ENCODE assay signal across 9 mouse cellular contexts in genomic region chr6:29434911-29435691, GRCm38 (mm10). TPM values are rescaled to one million over a fixed set of nuclear protein-coding genes. Genes with fewer than 3 reads are reported as not detected.
DNase-seq lines count a peak whose midpoint lies in the region; ATAC-seq lines count a peak whose summit lies in the region.
"Had no signal": no experiment of that assay in that cellular context is flagged by ENCODE, and none has a peak within 500 bp of the region (broad histone marks: within the 10 kb centered on the region; RNA-seq: fewer than 3 reads in every experiment).

No protein-coding gene starts in this region.

- H3K9me3 ChIP-seq in forebrain, embryonic 15.5 days = no peaks in the 10 kb centered on the region
- no peaks in the 10 kb centered on the region for H3K9me3 ChIP-seq in hindbrain, embryonic 10.5 days
- H3K9me3 ChIP-seq in midbrain, embryonic 15.5 days = no peaks in the 10 kb centered on the region

- peak; percentile 34 for DNase-seq in right cerebral cortex, postnatal 4 days
- DNase-seq in right cerebral cortex, adult 2 months (ENCODE audit: low spot score in 2 of 2) = no peak
- peak; percentile 62 for DNase-seq in hindbrain, embryonic 10.5 days (ENCODE audit: low spot score)
- DNase-seq in layer of hippocampus, postnatal 10 days (ENCODE audit: low spot score in 2 of 2) = no peak

- H3K27ac ChIP-seq in forebrain, embryonic 15.5 days (replicated peaks) = peak overlapping the region; percentile 40
- peak overlapping the region; percentile 86 for H3K27ac ChIP-seq in hindbrain, embryonic 10.5 days
- H3K27ac ChIP-seq in midbrain, embryonic 15.5 days = peak overlapping the region; percentile 62; the same call in 1 of the 2 replicates

- peak; percentile 23; the same call in 1 of the 2 replicates for ATAC-seq in forebrain, embryonic 15.5 days (replicated peaks)
- ATAC-seq in midbrain, embryonic 15.5 days (replicated peaks) = peak; percentile 65
- ATAC-seq in granulocyte monocyte progenitor cell, adult 5-6 weeks (replicated peaks; ENCODE audit: poor library complexity, severe bottlenecking) = no peak
- no peak for ATAC-seq in CD4-positive, CD25-positive, alpha-beta regulatory T cell, adult 4 months

- H3K4me1 ChIP-seq in forebrain, embryonic 15.5 days = peaks cover 53% of the 10 kb centered on the region
- H3K4me1 ChIP-seq in hindbrain, embryonic 10.5 days (replicated peaks) = peaks cover 69% of the 10 kb centered on the region
- H3K4me1 ChIP-seq in midbrain, embryonic 15.5 days = peaks cover 35% of the 10 kb centered on the region

- peak overlapping the region; percentile 22 for H3K4me2 ChIP-seq in forebrain, embryonic 15.5 days (replicated peaks)
- peak overlapping the region; percentile 72 for H3K4me2 ChIP-seq in midbrain, embryonic 15.5 days

- H3K9ac ChIP-seq in forebrain, embryonic 15.5 days (replicated peaks) = no peak overlapping the region
- no peak overlapping the region for H3K9ac ChIP-seq in midbrain, embryonic 15.5 days

- no peak overlapping the region for H3K4me3 ChIP-seq in forebrain, embryonic 15.5 days
- peak overlapping the region; percentile 59 for H3K4me3 ChIP-seq in hindbrain, embryonic 10.5 days
- no peak overlapping the region for H3K4me3 ChIP-seq in midbrain, embryonic 15.5 days

- no peaks in the 10 kb centered on the region for H3K36me3 ChIP-seq in forebrain, embryonic 15.5 days
- H3K36me3 ChIP-seq in hindbrain, embryonic 10.5 days = no peaks in the 10 kb centered on the region
- H3K36me3 ChIP-seq in midbrain, embryonic 15.5 days (replicated peaks) = no peaks in the 10 kb centered on the region

- peaks cover 25% of the 10 kb centered on the region for H3K27me3 ChIP-seq in forebrain, embryonic 15.5 days
- H3K27me3 ChIP-seq in hindbrain, embryonic 10.5 days (ENCODE audit: insufficient read depth, poor library complexity, severe bottlenecking) = peaks cover 68% of the 10 kb centered on the region
- peaks cover 39% of the 10 kb centered on the region for H3K27me3 ChIP-seq in midbrain, embryonic 15.5 days (replicated peaks)

- 6% methylated on average over 13 of the region's 13 CpGs for WGBS in forebrain, embryonic 15.5 days
- WGBS in hindbrain, embryonic 10.5 days = 4% methylated on average over 13 of the region's 13 CpGs
- WGBS in midbrain, embryonic 15.5 days = 8% methylated on average over 13 of the region's 13 CpGs

RNA-seq across cellular contexts. Expression of gene Flnc, which starts 2.0 kb away (rescaled TPM):
- polyA plus RNA-seq in forebrain, embryonic 15.5 days (2015; fragmentation: Nextera tagmentation; extraction: Ambion mirVana) = 1.9 and 2.0 TPM in 2 replicates
- polyA plus RNA-seq in hindbrain, embryonic 10.5 days (2016; fragmentation: Nextera tagmentation; extraction: Ambion mirVana) = 3.6 and 4.1 TPM in 2 replicates
- polyA plus RNA-seq in midbrain, embryonic 15.5 days (2015; fragmentation: Nextera tagmentation; extraction: Ambion mirVana) = 3.3 and 3.4 TPM in 2 replicates
- total RNA-seq in granulocyte monocyte progenitor cell, adult 5-6 weeks (2014; fragmentation: Nextera tagmentation) = not detected in 2 replicates
- not detected in 2 replicates for total RNA-seq in granulocyte monocyte progenitor cell, adult 5-6 weeks (2017)
- polyA plus RNA-seq in CD4-positive, CD25-positive, alpha-beta regulatory T cell, adult 4 months (2017; shearing (Covaris generic)) = not detected
- 1 to 10 TPM; 4.0 to 4.4 TPM for total RNA-seq in layer of hippocampus, postnatal 10 days (2021)
- total RNA-seq: neutrophil, adult 5-6 weeks had no signal

RNA-seq across cellular contexts. Expression of gene Atp6v1f, which starts 32.4 kb away (rescaled TPM):
- polyA plus RNA-seq in forebrain, embryonic 15.5 days (2015; fragmentation: Nextera tagmentation; extraction: Ambion mirVana) = 327 TPM in 2 replicates
- polyA plus RNA-seq in hindbrain, embryonic 10.5 days (2016; fragmentation: Nextera tagmentation; extraction: Ambion mirVana) = 226 and 252 TPM in 2 replicates
- 342 and 365 TPM in 2 replicates for polyA plus RNA-seq in midbrain, embryonic 15.5 days (2015; fragmentation: Nextera tagmentation; extraction: Ambion mirVana)
- total RNA-seq in granulocyte monocyte progenitor cell, adult 5-6 weeks (2014; fragmentation: Nextera tagmentation) = 192 and 201 TPM in 2 replicates
- total RNA-seq in granulocyte monocyte progenitor cell, adult 5-6 weeks (2017) = 119 and 143 TPM in 2 replicates
- polyA plus RNA-seq in CD4-positive, CD25-positive, alpha-beta regulatory T cell, adult 4 months (2017; shearing (Covaris generic)) = 100 to 1,000 TPM; 325 to 332 TPM
- total RNA-seq in layer of hippocampus, postnatal 10 days (2021) = 100 to 1,000 TPM; 221 to 225 TPM

RNA-seq across cellular contexts. Expression of gene Atp6v1fnb, which starts 36.1 kb away (rescaled TPM):
- 0.29 TPM in 1 of 2 replicates, not detected in the other for polyA plus RNA-seq in forebrain, embryonic 15.5 days (2015; fragmentation: Nextera tagmentation; extraction: Ambion mirVana)
- polyA plus RNA-seq in hindbrain, embryonic 10.5 days (2016; fragmentation: Nextera tagmentation; extraction: Ambion mirVana) = not detected in 2 replicates
- polyA plus RNA-seq in midbrain, embryonic 15.5 days (2015; fragmentation: Nextera tagmentation; extraction: Ambion mirVana) = 0.27 and 1.0 TPM in 2 replicates
- not detected in 2 replicates for total RNA-seq in granulocyte monocyte progenitor cell, adult 5-6 weeks (2014; fragmentation: Nextera tagmentation)
- total RNA-seq in granulocyte monocyte progenitor cell, adult 5-6 weeks (2017) = 1.4 and 1.5 TPM in 2 replicates
- polyA plus RNA-seq in CD4-positive, CD25-positive, alpha-beta regulatory T cell, adult 4 months (2017; shearing (Covaris generic)) = not detected
- total RNA-seq in layer of hippocampus, postnatal 10 days (2021) = not detected

RNA-seq across cellular contexts. Expression of gene Ccdc136, which starts 39.0 kb away (rescaled TPM):
- 42.2 and 42.8 TPM in 2 replicates for polyA plus RNA-seq in forebrain, embryonic 15.5 days (2015; fragmentation: Nextera tagmentation; extraction: Ambion mirVana)
- 21.5 and 22.4 TPM in 2 replicates for polyA plus RNA-seq in hindbrain, embryonic 10.5 days (2016; fragmentation: Nextera tagmentation; extraction: Ambion mirVana)
- 36.9 and 40.5 TPM in 2 replicates for polyA plus RNA-seq in midbrain, embryonic 15.5 days (2015; fragmentation: Nextera tagmentation; extraction: Ambion mirVana)
- total RNA-seq in granulocyte monocyte progenitor cell, adult 5-6 weeks (2014; fragmentation: Nextera tagmentation) = not detected in 2 replicates
- not detected in 2 replicates for total RNA-seq in granulocyte monocyte progenitor cell, adult 5-6 weeks (2017)
- polyA plus RNA-seq in CD4-positive, CD25-positive, alpha-beta regulatory T cell, adult 4 months (2017; shearing (Covaris generic)) = under 1 TPM in 1 of 2 experiments, not detected in 1; 0.51 TPM
- 10 to 100 TPM; 60.7 to 66.7 TPM for total RNA-seq in layer of hippocampus, postnatal 10 days (2021)
- total RNA-seq: neutrophil, adult 5-6 weeks had no signal

RNA-seq across cellular contexts. Expression of gene Opn1sw, which starts 46.8 kb away (rescaled TPM):
- 0.37 and 0.50 TPM in 2 replicates for polyA plus RNA-seq in forebrain, embryonic 15.5 days (2015; fragmentation: Nextera tagmentation; extraction: Ambion mirVana)
- 0.17 and 0.21 TPM in 2 replicates for polyA plus RNA-seq in hindbrain, embryonic 10.5 days (2016; fragmentation: Nextera tagmentation; extraction: Ambion mirVana)
- 0.28 and 0.54 TPM in 2 replicates for polyA plus RNA-seq in midbrain, embryonic 15.5 days (2015; fragmentation: Nextera tagmentation; extraction: Ambion mirVana)
- total RNA-seq in granulocyte monocyte progenitor cell, adult 5-6 weeks (2014; fragmentation: Nextera tagmentation) = not detected in 2 replicates
- not detected in 2 replicates for total RNA-seq in granulocyte monocyte progenitor cell, adult 5-6 weeks (2017)
- polyA plus RNA-seq in CD4-positive, CD25-positive, alpha-beta regulatory T cell, adult 4 months (2017; shearing (Covaris generic)) = under 1 TPM; 0.38 to 0.62 TPM
- total RNA-seq in layer of hippocampus, postnatal 10 days (2021) = 1 to 10 TPM in 1 of 2 experiments, under 1 TPM in 1; 0.54 to 1.1 TPM
- total RNA-seq: neutrophil, adult 5-6 weeks had no signal

Comparison
In these comparisons a context has a peak if more than half of its experiments do, and no peak if none do; other contexts are left out.
1. DNase-seq: peak in right cerebral cortex, postnatal 4 days (single experiment) and hindbrain, embryonic 10.5 days (single experiment); none in right cerebral cortex, adult 2 months (0 of 2) and layer of hippocampus, postnatal 10 days (0 of 2).
2. ATAC-seq: peak in forebrain, embryonic 15.5 days (single experiment) and midbrain, embryonic 15.5 days (single experiment); none in granulocyte monocyte progenitor cell, adult 5-6 weeks (single experiment) and CD4-positive, CD25-positive, alpha-beta regulatory T cell, adult 4 months (single experiment).
3. Peak in every context shown above with its lines, with median percentiles within 50 percentile points of each other: H3K27ac ChIP-seq.